Mouse (Mus musculus) stomach, embryonic 16.5 days (tissue): Measurements from ENCODE around the gene Cdc42ep1. TPM values are rescaled to one million over a fixed set of nuclear protein-coding genes. Genes with fewer than 3 reads are reported as not detected.

Source experiments
- ATAC-seq: fragments of 200-750 bp; cut with Nextera tagmentation; 2 replicates; pipeline ENCODE4 v1.8.0; 2017; ENCODE audit warnings: moderate number of reproducible peaks, moderate TSS enrichment; ENCODE audit not compliant: insufficient read depth, low FRiP score
- H3K27ac ChIP-seq: fragments of 300-500 bp; sonication (generic); 2 replicates; pipeline ENCODE4 v1.5.1; 2014; ENCODE audit warnings: low read length
- H3K27me3 ChIP-seq: fragments of 300-500 bp; sonication (generic); 2 replicates; pipeline ENCODE4 v1.6.1; 2014; ENCODE audit warnings: low read length, control low read depth, mixed read lengths; ENCODE audit not compliant: control insufficient read depth, insufficient read depth
- H3K36me3 ChIP-seq: fragments of 300-500 bp; sonication (generic); 2 replicates; pipeline ENCODE4 v1.6.1; 2014; ENCODE audit warnings: low read length; ENCODE audit not compliant: control insufficient read depth, insufficient read depth
- H3K4me1 ChIP-seq: fragments of 300-500 bp; sonication (generic); 2 replicates; pipeline ENCODE4 v1.6.1; 2014; ENCODE audit warnings: low read length, control low read depth, mixed read lengths; ENCODE audit not compliant: control insufficient read depth, insufficient read depth
- H3K4me2 ChIP-seq: fragments of 300-500 bp; sonication (generic); 2 replicates; pipeline ENCODE4 v1.6.1; 2014; ENCODE audit warnings: low read depth, low read length, mixed read lengths
- H3K4me3 ChIP-seq: fragments of 300-500 bp; sonication (generic); replicated peaks from 2 replicates; pipeline ENCODE4 v1.5.1; 2014; ENCODE audit warnings: mild to moderate bottlenecking, low read length
- H3K9ac ChIP-seq: fragments of 300-500 bp; sonication (generic); 2 replicates; pipeline ENCODE4 v1.6.1; 2014; ENCODE audit warnings: low read length
- H3K9me3 ChIP-seq: fragments of 300-500 bp; sonication (generic); replicated peaks from 2 replicates; pipeline ENCODE4 v1.6.1; 2016; ENCODE audit warnings: low read length, control low read depth; ENCODE audit not compliant: control insufficient read depth
- WGBS: fragments of 180-500 bp; shearing (Covaris S2); extraction: QIAGEN DNeasy Blood & Tissue Kit; methylation state at CpG from one replicate; pipeline ENCODE4 v1.1.7; 2014; 5-methylcytosine and 5-hydroxymethylcytosine counted together
- polyA plus RNA-seq: library from polyadenylated mRNA; unstranded; fragments of >200 nt; fragmentation: Nextera tagmentation; extraction: Ambion mirVana; gene quantifications from 2 replicates; pipeline ENCODE4 v1.2.1, GENCODE M21; 2015

Gene Cdc42ep1
- polyA plus RNA-seq, 1 experiment from 2014 or later, result 47.9 TPM

DNA sequence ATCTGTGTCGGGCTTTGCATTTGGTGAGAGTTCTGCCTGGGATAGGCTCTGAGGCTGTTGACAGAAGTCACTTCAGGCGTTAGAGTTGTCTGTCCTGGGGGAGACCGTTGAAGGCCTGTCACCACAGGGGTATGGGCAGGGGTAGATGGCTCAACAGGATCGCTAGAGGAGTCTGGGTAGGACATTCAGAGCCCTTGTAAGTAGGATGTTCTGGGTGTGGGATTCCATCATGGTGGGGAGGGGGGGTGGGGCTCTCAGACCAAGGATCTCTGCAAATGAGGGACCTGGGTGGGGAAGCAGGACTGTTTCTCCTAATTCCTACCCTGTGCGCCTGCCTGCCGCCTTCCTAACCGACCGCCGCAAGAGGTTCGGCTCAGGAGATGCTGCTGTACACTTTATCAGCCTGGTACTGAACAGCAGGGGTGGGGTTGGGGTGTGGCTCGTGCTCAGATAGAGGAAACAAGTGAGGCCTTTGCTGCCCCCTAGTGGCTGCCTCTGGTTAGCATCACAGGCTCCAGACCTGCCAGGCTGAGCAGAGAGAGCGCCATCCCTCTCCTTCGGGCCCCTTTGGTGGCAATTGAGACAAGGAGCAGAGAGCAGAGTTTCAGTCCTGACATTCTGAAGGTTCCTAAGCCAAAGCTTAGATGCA is 9.2 kb downstream of the Cdc42ep1 start:
- H3K4me1 ChIP-seq, result peaks cover 34% of the 10 kb centered on the region

GRCm38 (mm10) chr15:78855303-78855965 is 13.0 kb downstream of the Cdc42ep1 start, which contains the start of gene Lgals2:
TSS of gene Lgals2 (minus strand) at chr15:78855529.
- H3K4me3 ChIP-seq, result no peak within 1 kb of the TSS
- no peaks in the 10 kb centered on the region for H3K9me3 ChIP-seq
- H3K9ac ChIP-seq, result no peak within 1 kb of the TSS
- 55% methylated on average over 8 of the region's 8 CpGs for WGBS
- no peaks in the 10 kb centered on the region for H3K36me3 ChIP-seq
- no peak within 1 kb of the TSS for H3K4me2 ChIP-seq
- no peaks in the 10 kb centered on the region for H3K27me3 ChIP-seq
- no peak within 1 kb of the TSS for H3K27ac ChIP-seq
- no peak for ATAC-seq
- H3K4me1 ChIP-seq, result peaks cover 21% of the 10 kb centered on the region

More for the DNA sequence above, 9.2 kb downstream of the Cdc42ep1 start:
- peak; percentile 76 for ATAC-seq
- H3K4me3 ChIP-seq, result no peak overlapping the region
- H3K4me2 ChIP-seq, result peak overlapping the region; percentile 37; the same call in 1 of the 2 replicates
- 8% methylated on average over 13 of the region's 13 CpGs for WGBS
- H3K9ac ChIP-seq, result peak overlapping the region; percentile 42; the same call in 1 of the 2 replicates
- no peaks in the 10 kb centered on the region for H3K27me3 ChIP-seq
- peak overlapping the region; percentile 91 for H3K27ac ChIP-seq
- H3K9me3 ChIP-seq, result no peaks in the 10 kb centered on the region
- H3K36me3 ChIP-seq, result peaks cover 12% of the 10 kb centered on the region; the same call in 1 of the 2 replicates

- 71% methylated on average over 7 of the region's 7 CpGs for WGBS
- ATAC-seq, result no peak
- no peak overlapping the region for H3K4me2 ChIP-seq
- H3K9me3 ChIP-seq, result no peaks in the 10 kb centered on the region
- H3K27me3 ChIP-seq, result no peaks in the 10 kb centered on the region
- H3K27ac ChIP-seq, result no peak overlapping the region
- H3K9ac ChIP-seq, result no peak overlapping the region
- no peak overlapping the region for H3K4me3 ChIP-seq
- H3K36me3 ChIP-seq, result no peaks in the 10 kb centered on the region
- peaks cover 8% of the 10 kb centered on the region; the same call in 1 of the 2 replicates for H3K4me1 ChIP-seq
These were observed 14.6 kb downstream of the Cdc42ep1 start for GRCm38 (mm10) chr15:78857009-78857408.

DNA sequence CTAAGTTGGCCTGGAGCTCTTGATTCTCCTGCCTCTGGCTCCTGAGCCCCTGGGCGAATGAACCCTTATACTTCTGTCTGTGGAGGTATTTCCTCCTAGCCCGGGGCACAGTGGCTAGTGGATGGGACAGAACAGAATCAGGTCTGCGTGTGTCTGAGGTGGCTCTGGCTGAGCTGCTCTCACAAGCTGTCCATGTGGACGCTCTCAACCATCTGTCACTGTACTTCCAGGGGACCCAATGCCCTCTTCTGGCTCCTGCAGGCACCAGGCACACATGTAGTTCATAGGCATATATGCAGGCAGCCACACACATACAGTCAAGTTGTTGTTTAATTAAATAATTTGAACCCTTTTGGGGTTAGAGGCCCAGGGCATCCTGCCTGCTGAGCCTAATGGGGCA is 16.9 kb downstream of the Cdc42ep1 start:
- no peak; the same call in 1 of the 2 replicates for ATAC-seq
- Histone ChIP-seq H3K27ac (no peak overlapping the region), H3K27me3 (no peaks in the 10 kb centered on the region), H3K4me1 (peaks cover 17% of the 10 kb centered on the region; the same call in 1 of the 2 replicates), H3K9ac (peak overlapping the region; percentile 47), H3K36me3 (no peaks in the 10 kb centered on the region), H3K9me3 (no peaks in the 10 kb centered on the region), H3K4me3 (no peak overlapping the region), H3K4me2 (no peak overlapping the region)
- 63% methylated on average over 4 of the region's 4 CpGs for WGBS

GRCm38 (mm10) chr15:78859714-78860113 is 17.3 kb downstream of the Cdc42ep1 start:
- H3K9me3 ChIP-seq, result no peaks in the 10 kb centered on the region
- H3K36me3 ChIP-seq, result no peaks in the 10 kb centered on the region
- peak overlapping the region; percentile 46 for H3K9ac ChIP-seq
- H3K27ac ChIP-seq, result no peak overlapping the region
- no peak for ATAC-seq
- 53% methylated on average over 6 of the region's 6 CpGs for WGBS
- H3K4me3 ChIP-seq, result no peak overlapping the region
- H3K4me2 ChIP-seq, result no peak overlapping the region
- no peaks in the 10 kb centered on the region for H3K27me3 ChIP-seq
- peaks cover 17% of the 10 kb centered on the region; the same call in 1 of the 2 replicates for H3K4me1 ChIP-seq

GRCm38 (mm10) chr15:78862280-78862679 is 19.9 kb downstream of the Cdc42ep1 start:
- no peaks in the 10 kb centered on the region for H3K36me3 ChIP-seq
- H3K4me1 ChIP-seq, result peaks cover 17% of the 10 kb centered on the region; the same call in 1 of the 2 replicates
- H3K27ac ChIP-seq, result no peak overlapping the region
- 78% methylated on average over 5 of the region's 5 CpGs for WGBS
- no peaks in the 10 kb centered on the region for H3K27me3 ChIP-seq
- no peaks in the 10 kb centered on the region for H3K9me3 ChIP-seq
- no peak overlapping the region for H3K4me2 ChIP-seq
- H3K4me3 ChIP-seq, result no peak overlapping the region
- H3K9ac ChIP-seq, result no peak overlapping the region
- ATAC-seq, result no peak

DNA sequence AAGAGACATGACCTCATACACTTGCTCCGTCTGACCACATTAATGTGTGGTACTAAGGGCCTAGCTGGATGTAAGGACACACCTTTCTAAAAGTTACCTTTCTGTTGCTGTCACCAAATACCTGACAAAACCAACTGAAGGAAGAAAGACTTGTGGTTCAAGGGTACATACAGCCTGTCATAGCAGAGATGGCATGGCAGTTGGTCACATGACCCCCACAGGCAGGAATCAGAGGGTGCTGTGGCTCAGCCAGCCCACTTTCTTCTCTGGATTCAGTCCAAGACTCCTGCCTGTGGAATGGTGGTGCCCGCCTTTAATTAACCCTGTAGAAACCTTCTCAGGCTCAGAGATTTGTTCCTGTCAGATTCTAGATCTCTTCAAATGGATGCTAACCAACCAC is 20.7 kb downstream of the Cdc42ep1 start:
- Histone ChIP-seq H3K27ac (peak overlapping the region; percentile 53), H3K4me2 (no peak overlapping the region), H3K36me3 (no peaks in the 10 kb centered on the region), H3K9ac (no peak overlapping the region), H3K4me1 (peaks cover 23% of the 10 kb centered on the region), H3K4me3 (no peak overlapping the region), H3K9me3 (no peaks in the 10 kb centered on the region), H3K27me3 (no peaks in the 10 kb centered on the region)
- 71% methylated on average over 2 of the region's 2 CpGs for WGBS
- ATAC-seq, result no peak

GRCm38 (mm10) chr15:78863852-78864253 is 21.4 kb downstream of the Cdc42ep1 start:
- no peaks in the 10 kb centered on the region for H3K9me3 ChIP-seq
- WGBS, result 51% methylated on average over 13 of the region's 13 CpGs
- H3K27me3 ChIP-seq, result no peaks in the 10 kb centered on the region
- no peaks in the 10 kb centered on the region for H3K36me3 ChIP-seq
- peak overlapping the region; percentile 53 for H3K27ac ChIP-seq
- peaks cover 30% of the 10 kb centered on the region for H3K4me1 ChIP-seq
- H3K9ac ChIP-seq, result 0 out of 2 replicates have a peak overlapping the region, but pooled peaks have one; percentile 27
- H3K4me3 ChIP-seq, result no peak overlapping the region
- ATAC-seq, result no peak
- no peak overlapping the region for H3K4me2 ChIP-seq

DNA sequence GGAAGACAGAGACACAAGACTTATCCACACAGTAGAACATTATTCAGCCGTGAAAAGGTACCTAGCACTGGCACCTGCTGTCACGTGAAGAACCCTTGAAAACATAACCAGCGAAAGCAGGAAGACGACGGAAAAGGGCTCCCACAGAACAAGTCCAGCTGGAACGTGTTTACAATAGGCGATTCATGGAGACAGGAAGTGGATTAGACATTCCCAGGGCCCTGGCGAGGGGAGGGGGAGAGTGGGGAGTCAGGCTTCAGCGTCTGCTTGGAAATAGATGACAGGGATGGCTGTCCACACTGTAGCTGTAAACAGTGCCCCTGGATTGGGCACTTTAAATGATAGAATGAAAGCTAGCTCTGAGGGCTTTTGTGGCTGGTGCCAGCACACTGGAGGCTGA is 26.0 kb downstream of the Cdc42ep1 start:
- Histone ChIP-seq H3K9ac (peak overlapping the region; percentile 55; the same call in 1 of the 2 replicates), H3K36me3 (no peaks in the 10 kb centered on the region), H3K4me3 (no peak overlapping the region), H3K27me3 (no peaks in the 10 kb centered on the region), H3K9me3 (no peaks in the 10 kb centered on the region), H3K4me1 (peaks cover 27% of the 10 kb centered on the region), H3K27ac (peak overlapping the region; percentile 91), H3K4me2 (peak overlapping the region; percentile 16; the same call in 1 of the 2 replicates)
- 5% methylated on average over 9 of the region's 9 CpGs for WGBS
- peak; percentile 82 for ATAC-seq
